Mouse (Mus musculus) heart, postnatal 36 days (tissue): ENCODE results near the gene Tnfrsf18. TPM values are rescaled to one million over a fixed set of nuclear protein-coding genes. Genes with fewer than 3 reads are reported as not detected.
A peak's percentile ranks its signal among the peaks of the same experiment; 100 is the strongest.

Experiments used
- DNase-seq, 2 experiments: peaks; one replicate each; pipeline ENCODE4 v3.0.0; 2021 to 2022
- intact Hi-C: fragments of 180-260 bp; cut with DNase I; formaldehyde crosslinking; loops from one replicate; pipeline ENCODE4 v1.15.1; 2025
- microRNA-seq, 2 experiments: library from miRNA; unstranded; fragments of <30 nt; microRNA quantifications; one replicate each; pipeline ENCODE4 v1.2.0; 2021; ENCODE audit warnings: borderline number of aligned reads in 2 of 2
- total RNA-seq, 2 experiments: library from RNA; stranded (reverse); gene quantifications; 2 replicates each; pipeline ENCODE4 v1.2.3; 2021

Gene Tnfrsf18
- total RNA-seq, 2 experiments from 2014 or later: not detected

GRCm38 (mm10) chr4:156067256-156067949 lies 41.4 kb downstream of the Tnfrsf18 start:
- intact Hi-C loops: no loop called here
- DNase-seq: no peak

- DNase-seq: no peak
- intact Hi-C loops: no loop called here
These were observed 43.7 kb downstream of the Tnfrsf18 start for GRCm38 (mm10) chr4:156069701-156070100.

- DNase-seq: no peak
- intact Hi-C loops: no loop called here
These were observed 44.3 kb downstream of the Tnfrsf18 start for GRCm38 (mm10) chr4:156070276-156070675.

GRCm38 (mm10) chr4:156070716-156071115 lies 44.8 kb downstream of the Tnfrsf18 start:
- intact Hi-C loops: no loop called here
- no peak for DNase-seq

GRCm38 (mm10) chr4:156076911-156077382 lies 51.0 kb downstream of the Tnfrsf18 start:
- DNase-seq: no peak
- intact Hi-C loops: no loop called here

GRCm38 (mm10) chr4:156077499-156078301 lies 51.7 kb downstream of the Tnfrsf18 start:
- DNase-seq: peak; percentile 13 to 21
- intact Hi-C loops: no loop called here

Small RNA genes within 50 kb of the gene (microRNA-seq; reads per million reads assigned to microRNA genes)
- gene Mir200a: 4.7 to 7.2 reads per million in 2 experiments
- gene Mir200b: 12.8 to 17.3 reads per million in 2 experiments
- gene Mir429: 21.5 to 24.6 reads per million in 2 experiments

Other genes starting within 250 kb of the Tnfrsf18 start
- gene Tmem88b, start 240.3 kb upstream of the Tnfrsf18 start, total RNA-seq: 1 to 10 TPM in 1 of 2 experiments, under 1 TPM in 1; 0.64 to 1.3 TPM
- not detected for gene Ankrd65, start 235.7 kb upstream of the Tnfrsf18 start, total RNA-seq
- 10 to 100 TPM; 77.8 to 81.1 TPM for gene Mrpl20, start 223.3 kb upstream of the Tnfrsf18 start, total RNA-seq
- gene Ccnl2, start 213.7 kb upstream of the Tnfrsf18 start, total RNA-seq: 10 to 100 TPM; 31.0 to 34.0 TPM
- 100 to 1,000 TPM; 114 to 116 TPM for gene Aurkaip1, start 194.9 kb upstream of the Tnfrsf18 start, total RNA-seq
- gene Mxra8, start 186.5 kb upstream of the Tnfrsf18 start, total RNA-seq: 10 to 100 TPM; 27.4 to 33.7 TPM
- 10 to 100 TPM; 46.2 to 54.2 TPM for gene Dvl1, start 178.8 kb upstream of the Tnfrsf18 start, total RNA-seq
- under 1 TPM; 0.27 to 0.28 TPM for gene Tas1r3, start 162.8 kb upstream of the Tnfrsf18 start, total RNA-seq
- 10 to 100 TPM in 1 of 2 experiments, 1 to 10 TPM in 1; 9.5 to 11.7 TPM for gene Cptp, start 156.7 kb upstream of the Tnfrsf18 start, total RNA-seq
- gene Ints11, start 156.6 kb upstream of the Tnfrsf18 start, total RNA-seq: 10 to 100 TPM; 15.7 to 18.8 TPM
- 10 to 100 TPM; 12.7 to 13.1 TPM for gene Pusl1, start 134.4 kb upstream of the Tnfrsf18 start, total RNA-seq
- gene Acap3, start 134.3 kb upstream of the Tnfrsf18 start, total RNA-seq: 10 to 100 TPM; 12.0 to 12.2 TPM
- gene Ube2j2, start 82.3 kb upstream of the Tnfrsf18 start, total RNA-seq: 10 to 100 TPM; 49.4 to 56.0 TPM
- gene C1qtnf12, start 63.8 kb upstream of the Tnfrsf18 start, total RNA-seq: 10 to 100 TPM; 15.6 to 16.0 TPM
- gene B3galt6, start 33.5 kb upstream of the Tnfrsf18 start, total RNA-seq: 1 to 10 TPM; 2.2 to 2.4 TPM
- 10 to 100 TPM; 77.9 to 89.1 TPM for gene Sdf4, start 33.3 kb upstream of the Tnfrsf18 start, total RNA-seq
- under 1 TPM; 0.27 to 0.39 TPM for gene Tnfrsf4, start 12.3 kb upstream of the Tnfrsf18 start, total RNA-seq
- gene Ttll10, start 33.2 kb downstream of the Tnfrsf18 start, total RNA-seq: not detected
- gene 9430015G10Rik, start 83.8 kb downstream of the Tnfrsf18 start, total RNA-seq: 1 to 10 TPM; 3.0 TPM
- under 1 TPM in 1 of 2 experiments, not detected in 1; 0.11 TPM for gene Rnf223, start 104.3 kb downstream of the Tnfrsf18 start, total RNA-seq
- gene Agrn, start 171.3 kb downstream of the Tnfrsf18 start, total RNA-seq: 10 to 100 TPM; 34.8 to 42.1 TPM
- 1 to 10 TPM; 3.5 to 7.0 TPM for gene Isg15, start 174.7 kb downstream of the Tnfrsf18 start, total RNA-seq
- 1 to 10 TPM; 7.7 to 8.4 TPM for gene AW011738, start 177.1 kb downstream of the Tnfrsf18 start, total RNA-seq
- 100 to 1,000 TPM; 208 to 223 TPM for gene Perm1, start 189.7 kb downstream of the Tnfrsf18 start, total RNA-seq
- 10 to 100 TPM in 1 of 2 experiments, 1 to 10 TPM in 1; 9.2 to 10.2 TPM for gene Plekhn1, start 208.7 kb downstream of the Tnfrsf18 start, total RNA-seq
- 10 to 100 TPM; 25.0 to 25.9 TPM for gene Noc2l, start 209.8 kb downstream of the Tnfrsf18 start, total RNA-seq
- not detected for gene Samd11, start 229.5 kb downstream of the Tnfrsf18 start, total RNA-seq